Mouse (Mus musculus) neutrophil, adult 5-6 weeks (primary cell): Measurements from ENCODE around the gene Gnl1. TPM values are rescaled to one million over a fixed set of nuclear protein-coding genes. Genes with fewer than 3 reads are reported as not detected.
"Not testable (repeated sequence)": the region's sequence is repeated elsewhere in the genome, so short reads cannot be mapped to it uniquely, and the experiment has no call there.

Experiments
- ATAC-seq: fragments of 151-379, 151-347 bp; 2 replicates; pipeline ENCODE4 v1.8.0; 2017; ENCODE audit warnings: mild to moderate bottlenecking, moderate TSS enrichment; ENCODE audit not compliant: insufficient number of reproducible peaks, poor library complexity, low FRiP score, severe bottlenecking; ENCODE audit errors: extremely low read depth
- total RNA-seq: library from RNA; stranded (forward); fragments of 200-1000 nt; gene quantifications from 2 replicates; pipeline ENCODE4 v1.2.3, GENCODE M21; 2017

The Gnl1 gene
- total RNA-seq, result 39.3 and 41.5 TPM in 2 replicates

- ATAC-seq, result peak; percentile 68
Measured at GRCm38 (mm10) chr17:35979401-35980362, at the start of gene Gnl1, which contains the start of gene Prr3. TSS of gene Gnl1 (plus strand) at chr17:35979851. TSS of gene Prr3 (minus strand) at chr17:35980236.

GRCm38 (mm10) chr17:35930627-35931026 lies 49.0 kb upstream of the Gnl1 start:
- ATAC-seq, result no peak

DNA sequence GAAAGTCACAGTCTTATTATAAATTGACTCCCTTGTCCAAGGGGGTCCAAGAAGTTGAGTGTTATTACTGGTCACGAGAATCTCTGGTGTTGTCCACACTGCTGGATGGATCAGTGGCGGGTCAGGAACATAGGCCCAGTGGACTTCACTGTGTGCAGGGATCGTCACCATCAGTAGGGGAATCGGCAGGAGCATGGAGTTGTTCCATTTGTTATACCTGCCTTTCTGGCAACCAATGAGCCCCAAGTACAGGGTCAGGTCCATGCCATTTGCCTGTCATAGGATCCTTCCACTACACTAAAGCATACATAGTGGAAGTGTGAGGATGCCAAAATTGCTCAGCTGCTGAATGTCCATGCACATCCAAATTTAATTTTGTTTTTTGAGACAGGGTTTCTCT lies 47.0 kb upstream of the Gnl1 start:
- ATAC-seq, result no peak

- ATAC-seq, result peak; percentile 49
Measured at GRCm38 (mm10) chr17:35935763-35936162, 43.9 kb upstream of the Gnl1 start.

GRCm38 (mm10) chr17:35937700-35938348 lies 41.8 kb upstream of the Gnl1 start:
- peak; percentile 85 for ATAC-seq

DNA sequence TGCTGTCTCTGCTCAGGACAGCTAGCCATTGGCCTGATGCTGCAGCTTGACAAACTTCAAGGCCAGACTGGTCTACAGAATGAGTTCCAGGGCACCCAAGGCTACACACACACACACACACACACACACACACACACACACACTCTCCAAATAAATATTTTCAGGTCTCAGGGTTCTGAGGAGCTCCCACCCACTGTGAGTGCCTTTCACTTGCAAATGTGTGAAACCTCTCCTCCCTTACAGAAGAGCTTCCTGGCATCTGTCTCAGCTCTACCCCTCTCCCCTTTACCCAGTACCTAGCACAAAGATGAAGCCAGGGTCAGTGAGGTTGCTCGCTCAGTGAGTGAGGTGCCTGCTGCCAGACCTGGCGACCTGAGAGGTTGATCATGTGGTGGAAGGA lies 40.5 kb upstream of the Gnl1 start:
- no peak for ATAC-seq

DNA sequence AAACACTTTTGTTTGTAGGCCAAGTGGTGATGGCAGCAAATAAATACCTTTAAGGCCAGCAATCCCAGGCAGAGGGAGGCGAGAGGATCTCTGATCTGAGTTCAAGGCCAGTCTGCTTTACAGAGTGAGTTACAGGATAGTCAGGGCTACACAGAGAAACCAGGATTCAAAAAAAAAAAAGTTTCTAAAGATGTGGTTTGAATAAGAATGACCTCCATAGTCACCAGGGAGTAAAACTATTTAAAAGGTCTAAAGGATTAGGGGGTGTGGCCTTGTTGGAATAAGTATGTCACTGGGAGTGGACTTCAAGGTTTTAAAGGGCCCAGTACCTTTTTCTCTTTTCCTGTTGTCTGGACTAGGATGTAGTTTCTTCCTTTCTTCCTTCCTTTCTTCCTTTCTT lies 39.7 kb upstream of the Gnl1 start:
- no peak for ATAC-seq

DNA sequence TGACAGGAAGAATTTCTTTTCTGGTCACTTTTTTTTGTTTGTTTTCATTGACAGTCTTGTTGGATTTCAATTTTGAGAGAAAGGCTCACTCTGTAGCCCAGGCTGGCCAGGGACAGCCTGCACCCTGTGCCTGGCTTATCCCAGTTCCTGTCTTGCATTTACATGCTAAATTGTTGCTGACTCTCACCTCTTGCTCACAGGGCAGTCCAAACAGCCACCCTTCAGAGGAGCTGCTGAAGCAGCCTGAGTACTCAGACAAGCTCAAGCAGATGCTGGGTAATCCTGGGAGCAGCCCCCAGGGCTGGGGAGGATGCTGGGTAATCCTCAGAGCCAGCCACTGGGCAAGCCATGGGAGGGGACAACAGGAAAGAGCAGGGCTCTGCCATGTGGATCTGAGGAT lies 28.7 kb upstream of the Gnl1 start:
- ATAC-seq, result not testable (repeated sequence)

DNA sequence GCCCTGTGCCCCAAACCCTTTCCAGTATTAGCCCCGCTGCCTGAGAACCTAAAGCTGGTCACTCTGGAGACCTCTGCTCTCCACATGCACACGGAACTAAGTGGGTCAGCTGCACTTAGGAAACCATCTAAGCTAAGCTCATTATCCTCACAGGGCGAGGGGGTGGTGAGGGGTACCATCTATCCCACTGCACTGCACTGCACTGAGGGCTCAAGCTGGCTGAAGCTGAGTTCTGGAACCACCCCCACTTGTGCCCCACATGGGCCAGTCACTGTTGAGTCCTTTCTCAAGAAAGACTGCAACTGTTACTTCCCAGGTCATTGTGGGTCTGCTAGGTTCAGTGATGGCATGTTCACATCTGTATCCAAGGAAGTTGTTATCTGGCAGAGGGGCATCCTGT lies 27.1 kb upstream of the Gnl1 start:
- not testable (repeated sequence) for ATAC-seq

DNA sequence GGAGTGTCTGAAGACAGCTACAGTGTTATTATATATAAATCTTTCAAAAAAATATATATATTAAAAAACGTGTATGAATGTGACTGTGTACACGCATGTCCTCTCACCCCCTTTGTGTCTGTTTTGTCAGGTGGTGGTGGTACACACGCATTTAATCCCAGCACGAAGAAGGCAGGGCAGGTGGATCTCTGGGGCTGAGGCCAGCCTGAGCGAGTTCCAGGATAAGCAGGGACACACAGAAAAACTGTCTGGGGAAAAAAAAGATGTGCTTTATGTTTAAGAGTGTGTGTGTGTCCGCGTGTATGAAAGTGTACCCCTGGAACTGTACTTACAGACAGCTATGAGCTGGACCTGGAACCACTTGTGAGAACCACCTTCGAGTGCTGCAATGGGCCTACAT lies 25.0 kb upstream of the Gnl1 start:
- ATAC-seq, result no peak

DNA sequence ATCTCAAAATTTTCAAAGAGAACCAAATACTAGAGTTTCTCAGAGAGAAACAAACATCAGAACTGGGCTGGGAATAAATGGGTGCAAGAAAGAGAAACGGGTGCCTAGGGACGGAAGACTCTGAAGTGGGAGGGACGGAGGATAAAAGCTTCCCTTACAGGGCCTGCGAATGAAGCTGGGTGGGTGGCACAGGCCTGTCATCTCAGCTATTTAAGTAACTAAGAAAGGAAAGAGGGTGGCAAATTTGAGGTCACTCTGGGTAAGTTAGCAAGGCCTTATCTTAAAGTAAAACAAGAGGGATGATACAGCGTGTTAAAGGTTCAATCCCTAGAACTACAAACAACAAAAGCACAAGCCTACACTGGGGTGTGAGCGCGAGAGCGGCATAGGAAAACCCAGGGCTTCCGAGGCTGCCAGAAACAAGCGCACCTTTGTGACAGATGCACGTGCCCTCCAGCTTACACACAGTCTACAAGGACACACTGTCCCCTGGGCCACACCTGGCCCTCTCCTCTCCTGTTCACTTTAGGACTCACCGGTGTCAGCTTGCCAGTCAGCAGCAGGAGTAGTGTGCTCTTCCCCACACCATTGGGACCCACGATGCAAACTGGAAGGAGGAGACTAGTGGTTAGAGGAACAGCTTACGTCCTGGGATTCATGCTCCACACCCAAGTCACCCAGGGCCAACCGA lies 21.0 kb upstream of the Gnl1 start:
- ATAC-seq, result no peak

- no peak for ATAC-seq
Measured at GRCm38 (mm10) chr17:35963279-35963678, 16.4 kb upstream of the Gnl1 start.

GRCm38 (mm10) chr17:35967621-35968020 lies 12.0 kb upstream of the Gnl1 start:
- no peak for ATAC-seq

DNA sequence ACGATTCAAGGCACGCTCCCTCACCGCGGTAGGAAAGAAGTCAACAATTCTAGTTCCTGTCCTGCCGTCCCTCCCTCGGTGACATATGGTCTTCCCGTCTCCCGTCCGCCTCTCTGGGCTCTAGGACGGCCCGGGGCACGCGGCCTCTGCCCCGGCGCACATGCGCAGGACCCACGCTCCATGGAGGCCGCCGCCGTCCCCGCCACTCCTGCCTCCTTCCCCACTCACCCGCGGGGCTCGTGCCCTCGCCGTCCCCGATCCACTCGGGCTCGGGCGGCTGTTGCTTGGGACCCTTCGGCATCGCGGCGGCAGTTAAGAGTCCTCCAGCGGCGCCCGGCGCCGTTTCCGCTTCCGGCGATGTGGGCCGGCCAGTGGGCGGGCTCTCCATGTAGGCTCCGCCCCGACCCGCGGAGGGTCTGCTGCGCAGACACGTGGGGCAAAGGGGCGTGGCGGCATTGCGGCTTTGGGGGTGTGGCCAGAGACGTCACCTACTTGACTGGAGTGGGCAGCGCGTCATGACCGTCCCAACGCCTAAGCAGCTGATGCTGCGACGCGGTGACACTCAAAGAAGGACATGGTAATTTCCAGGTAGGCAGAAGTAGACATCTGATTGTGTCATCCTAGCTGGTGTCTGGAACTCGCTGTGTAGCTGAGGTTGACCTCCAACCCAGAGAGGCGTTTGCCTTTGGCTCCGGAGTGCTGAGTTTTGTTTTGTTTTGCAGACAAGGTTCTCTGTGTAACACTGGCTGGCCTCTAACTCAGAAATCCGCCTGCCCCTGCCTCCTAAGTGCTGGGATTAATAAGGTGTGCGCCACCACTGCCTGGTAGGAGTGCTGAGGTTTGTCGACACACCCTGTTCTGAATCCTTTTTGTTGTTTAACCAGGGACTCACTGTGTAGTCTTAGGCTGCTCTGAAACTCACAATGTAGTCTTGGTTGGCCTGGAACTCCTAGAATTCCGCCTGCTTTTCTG lies 9.9 kb upstream of the Gnl1 start, which contains the start of gene Abcf1:
Abcf1 (minus strand) TSS at position 344 of the 972 bp plus-strand sequence.
- peak; percentile 96 for ATAC-seq

DNA sequence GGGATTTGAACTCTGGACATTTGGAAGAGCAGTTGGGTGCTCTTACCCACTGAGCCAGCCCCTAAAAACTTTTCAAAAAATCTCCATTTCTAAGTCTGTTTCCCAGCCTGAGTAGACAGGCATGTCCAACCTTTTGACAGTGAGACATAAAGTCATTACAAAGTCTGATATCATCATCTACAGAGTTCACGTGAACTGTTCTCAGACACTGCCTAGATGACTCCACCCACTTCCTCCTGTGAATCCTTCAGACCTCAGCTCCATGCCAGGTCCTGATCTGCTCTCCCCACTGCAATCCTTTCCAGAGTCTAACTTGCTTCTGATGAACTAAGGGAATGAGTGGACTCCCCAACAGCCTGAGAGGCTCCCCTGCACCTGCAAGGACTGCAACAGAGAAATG lies 7.5 kb upstream of the Gnl1 start:
- no peak for ATAC-seq

GRCm38 (mm10) chr17:35978811-35979400 lies 745 bp upstream of the Gnl1 start:
- ATAC-seq, result no peak; the same call in 1 of the 2 replicates

DNA sequence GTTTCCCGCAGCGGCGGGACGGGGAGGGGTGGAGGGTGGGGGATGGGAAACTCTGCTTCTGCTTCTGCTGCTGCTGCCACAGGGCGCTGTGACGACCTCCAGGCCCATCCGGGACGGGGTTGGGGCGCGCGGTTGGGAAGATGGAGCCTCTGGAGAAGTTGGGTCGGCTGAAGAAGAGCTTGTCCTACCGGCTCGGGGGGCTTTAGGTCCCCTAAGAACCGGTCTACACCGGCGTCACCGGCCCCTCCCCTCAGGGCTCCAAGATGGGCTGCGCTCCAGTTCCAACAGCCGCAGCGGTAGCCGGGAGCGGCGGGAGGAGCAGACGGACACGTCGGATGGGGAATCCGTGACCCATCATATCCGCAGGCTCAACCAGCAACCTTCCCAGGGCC lies 708 bp downstream of the Gnl1 start:
- no peak; the same call in 1 of the 2 replicates for ATAC-seq

- ATAC-seq, result no peak
Measured at GRCm38 (mm10) chr17:35981776-35982175, 2.1 kb downstream of the Gnl1 start.
